Mouse (Mus musculus): ENCODE measurements at regions not wholly inside any gene's neighbourhood (a gene's known extent, or its start where the extent isn't known, plus 50 kb on each side); places are given as distances from the start of the nearest gene placed in this dataset.
"Not testable (repeated sequence)": the region's sequence is repeated elsewhere in the genome, so short reads cannot be mapped to it uniquely, and the experiment has no call there.

DNA sequence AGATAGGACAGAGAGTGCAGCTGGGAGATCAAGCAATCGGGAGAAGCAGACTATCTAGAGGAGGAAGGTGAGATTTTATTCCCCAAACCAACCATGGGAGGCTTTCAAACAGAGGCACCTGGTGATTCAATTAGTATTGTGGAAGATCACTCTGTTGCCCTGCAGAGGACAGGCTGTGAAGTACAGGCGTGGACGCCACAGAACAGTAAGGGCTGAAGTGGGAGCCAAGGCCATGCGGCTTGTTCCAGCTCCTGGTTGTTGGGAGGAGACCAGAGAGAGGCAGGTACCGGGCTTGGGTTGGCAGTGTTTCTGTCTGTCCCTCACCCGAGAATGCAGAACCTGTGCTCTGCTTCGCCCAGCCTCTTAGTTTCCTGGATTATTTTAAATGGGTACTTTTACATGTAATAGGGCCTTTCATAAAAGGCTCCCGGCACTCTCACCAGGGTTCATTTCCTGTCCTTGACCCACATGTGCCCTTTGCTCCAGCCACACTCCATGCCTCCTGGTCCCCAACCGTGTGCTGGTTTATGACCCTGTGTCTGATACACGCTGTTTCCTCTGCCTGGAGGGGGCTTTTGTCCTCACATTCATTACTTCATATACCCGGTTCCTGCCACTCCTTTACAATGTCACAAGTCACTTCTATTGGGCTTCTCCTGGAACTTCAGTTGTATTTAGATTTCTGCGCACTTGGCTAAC is 58.3 kb downstream of the Vcpkmt start:
- no peak for DNase-seq (ENCODE audit: low read depth, low spot score)

DNA sequence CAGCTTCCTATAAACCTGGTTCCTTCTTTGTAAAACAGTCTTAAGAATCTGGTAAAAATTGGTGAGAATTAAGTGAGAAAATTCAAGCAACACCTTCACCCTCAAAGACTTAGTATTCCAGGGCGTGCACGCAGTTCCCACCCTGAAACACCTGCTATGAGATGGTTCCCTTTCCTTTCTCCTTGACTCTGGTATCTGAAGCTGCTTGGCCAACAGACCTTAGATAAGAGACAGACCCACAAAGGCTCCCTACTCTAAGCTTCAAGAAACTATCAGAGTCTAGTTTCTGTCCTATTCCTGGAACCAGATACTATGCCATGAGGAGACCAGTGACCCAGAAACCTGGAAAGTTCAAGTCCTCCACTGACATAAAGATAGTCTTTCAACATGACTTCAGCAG is 63.0 kb downstream of the Vcpkmt start:
- DNase-seq (ENCODE audit: low read depth, low spot score): no peak

DNA sequence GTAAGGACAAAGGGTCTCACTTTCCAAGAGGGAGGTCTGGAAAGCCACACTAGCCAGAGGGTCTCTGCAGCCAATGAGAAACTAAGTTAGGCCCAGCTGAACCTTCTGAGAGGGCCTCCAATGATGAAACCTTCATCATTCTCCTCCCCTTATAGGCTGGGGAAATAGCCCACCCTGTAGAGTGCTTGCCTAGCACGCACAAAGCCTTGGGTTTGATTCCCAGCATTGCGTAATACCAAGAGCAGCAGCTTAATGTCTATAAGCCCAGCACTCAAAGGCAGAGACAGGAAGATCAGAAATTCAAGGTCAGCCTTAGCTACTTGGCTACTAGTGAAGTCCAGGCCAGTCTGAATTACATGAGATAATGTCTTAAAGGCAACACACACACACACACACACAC is 63.8 kb downstream of the Vcpkmt start:
- no peak for DNase-seq (ENCODE audit: low read depth, low spot score)

DNA sequence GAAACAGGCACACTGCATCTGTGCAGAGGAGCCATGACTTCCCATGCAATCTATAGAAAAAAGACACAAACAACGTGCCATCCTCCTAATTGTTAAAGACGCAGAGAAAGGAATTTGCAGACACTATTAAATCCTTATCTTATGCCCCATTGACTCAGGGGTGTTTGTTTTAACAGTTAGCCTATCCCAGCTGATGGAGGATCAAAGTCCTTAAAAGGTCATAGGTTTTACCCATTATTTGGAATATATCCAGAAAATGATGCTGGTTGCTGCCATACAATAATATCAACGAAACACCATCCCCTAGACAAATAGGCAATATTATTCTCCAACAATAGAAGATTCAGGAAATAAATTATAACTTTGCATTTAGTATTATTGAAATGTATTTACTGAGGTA is 65.2 kb downstream of the Vcpkmt start:
- DNase-seq (ENCODE audit: low read depth, low spot score): no peak

DNA sequence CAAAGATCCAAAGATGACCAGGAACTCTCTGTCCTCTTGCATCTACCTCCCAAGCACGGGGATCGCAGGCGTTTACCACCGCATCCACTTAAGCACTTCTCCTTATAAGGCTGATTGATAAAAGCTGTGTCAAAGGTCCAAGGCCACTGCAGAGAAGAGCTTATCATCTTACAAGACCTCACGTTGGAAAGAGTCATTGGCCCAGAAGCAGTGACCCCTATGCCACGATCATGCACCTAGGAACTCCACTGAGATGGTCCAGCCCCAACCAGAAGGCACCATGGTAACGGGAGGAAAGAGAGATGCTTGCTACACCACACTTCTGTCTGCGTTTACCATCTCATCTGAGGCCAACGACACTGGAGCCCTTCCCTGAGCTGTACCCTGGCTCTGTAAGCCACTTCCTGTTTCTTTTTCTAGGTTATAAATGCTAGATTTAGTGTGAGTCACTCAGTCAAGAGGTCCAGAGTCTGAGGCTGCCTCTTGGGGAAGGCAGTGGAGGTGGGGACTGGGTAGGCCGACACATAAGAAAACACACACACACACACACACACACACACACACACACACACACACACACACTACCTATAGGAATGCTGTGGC is 66.4 kb downstream of the Vcpkmt start:
- peak; percentile 74 for DNase-seq (ENCODE audit: low read depth, low spot score)

DNA sequence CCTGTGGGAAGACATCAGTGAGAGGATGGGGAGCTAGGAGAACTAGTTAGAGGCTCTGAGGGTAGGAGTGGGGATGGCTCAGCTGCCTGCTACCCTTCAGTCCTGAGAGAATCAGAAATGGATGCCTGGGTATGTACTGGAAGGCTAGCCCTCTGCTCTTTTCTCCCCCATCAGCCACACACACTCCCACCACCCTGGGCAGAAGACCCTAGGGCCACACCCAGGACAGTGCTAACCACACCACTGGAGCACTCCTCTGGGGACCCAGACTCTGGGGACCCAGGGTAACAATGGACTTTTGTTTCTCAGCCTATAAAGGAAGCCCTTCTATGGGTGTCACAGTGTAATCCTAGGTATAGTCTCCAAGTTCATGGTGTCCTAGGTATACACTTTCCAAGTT is 67.0 kb downstream of the Vcpkmt start:
- no peak for DNase-seq (ENCODE audit: low read depth, low spot score)

DNA sequence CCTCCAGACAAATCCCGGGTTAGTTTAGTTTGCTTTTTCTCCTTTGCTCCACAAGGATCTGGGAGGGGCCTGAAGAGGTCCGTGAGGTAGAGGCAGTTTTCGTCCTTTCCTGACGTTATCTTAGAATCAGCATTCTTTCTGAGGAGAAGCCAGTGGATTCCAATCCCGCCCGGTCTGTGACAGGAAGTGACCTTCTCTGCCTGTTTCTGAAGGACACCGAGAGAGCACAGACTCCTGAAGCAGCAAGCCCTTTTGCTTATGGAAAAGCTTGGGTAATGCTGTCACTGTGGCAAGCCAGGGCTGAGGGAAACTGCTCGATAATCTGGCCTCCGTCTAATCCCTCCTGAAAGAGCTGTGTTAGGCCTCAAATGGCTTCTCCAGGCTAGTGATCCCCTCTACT is 67.7 kb downstream of the Vcpkmt start:
- no peak for DNase-seq (ENCODE audit: low read depth, low spot score)

DNA sequence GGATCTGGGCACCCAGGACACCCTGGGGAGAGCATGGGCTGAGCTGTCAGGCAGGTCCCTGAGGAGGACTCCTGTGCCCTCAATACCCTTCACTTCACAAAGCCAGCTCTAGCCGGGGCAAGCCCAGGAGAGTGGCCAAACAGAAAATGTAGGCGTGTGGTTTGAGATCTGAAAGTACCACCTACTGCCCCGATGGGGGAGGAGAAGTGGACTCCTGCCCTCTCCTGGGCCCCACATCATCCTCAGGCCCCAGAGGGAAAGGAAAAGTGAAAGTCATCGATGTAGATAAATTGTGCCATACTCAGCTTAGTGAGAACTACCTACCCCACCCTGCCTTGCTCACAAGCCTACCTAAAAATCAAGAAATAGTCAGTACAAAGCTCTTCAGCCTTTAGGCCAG is 69.7 kb downstream of the Vcpkmt start:
- peak; percentile 72 for DNase-seq (ENCODE audit: low read depth, low spot score)

DNA sequence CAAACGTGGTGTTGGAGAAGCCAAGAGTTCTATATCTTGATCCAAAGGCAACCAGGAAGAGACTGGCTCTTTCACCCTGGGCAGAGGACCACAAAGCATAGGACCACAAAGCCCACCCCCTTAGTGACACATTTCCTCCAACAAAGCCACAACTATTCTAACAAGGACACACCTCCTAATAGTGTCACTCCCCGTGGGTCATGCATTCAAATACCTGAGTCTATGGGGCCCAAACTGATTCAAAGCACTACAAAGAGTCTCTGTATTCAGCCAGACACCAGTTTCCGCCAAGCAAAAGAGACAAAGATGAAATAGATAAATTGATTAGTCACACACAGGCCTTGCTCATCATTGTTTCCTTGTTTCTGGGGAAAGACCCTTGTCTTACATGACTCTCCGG is 72.1 kb downstream of the Vcpkmt start:
- DNase-seq (ENCODE audit: low read depth, low spot score): no peak

DNA sequence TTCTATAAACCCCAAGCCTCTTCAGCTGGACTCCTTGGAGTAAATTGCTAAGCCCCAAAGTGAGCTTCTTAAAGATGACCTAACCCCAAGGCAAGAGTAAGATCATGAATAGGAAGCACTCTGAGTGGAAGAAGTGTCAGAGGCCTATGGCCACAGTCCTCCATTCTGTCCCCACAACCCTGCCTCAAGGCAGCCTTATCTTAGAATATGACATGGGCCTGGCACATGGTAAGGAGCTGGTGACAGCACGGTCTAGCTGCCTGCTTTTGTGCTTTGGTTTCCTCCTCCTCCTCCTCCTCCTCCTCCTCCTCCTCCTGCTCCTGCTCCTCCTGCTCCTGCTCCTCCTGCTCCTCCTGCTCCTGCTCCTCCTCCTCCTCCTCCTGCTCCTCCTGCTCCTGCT is 73.6 kb downstream of the Vcpkmt start:
- DNase-seq (ENCODE audit: low read depth, low spot score): not testable (repeated sequence)

DNA sequence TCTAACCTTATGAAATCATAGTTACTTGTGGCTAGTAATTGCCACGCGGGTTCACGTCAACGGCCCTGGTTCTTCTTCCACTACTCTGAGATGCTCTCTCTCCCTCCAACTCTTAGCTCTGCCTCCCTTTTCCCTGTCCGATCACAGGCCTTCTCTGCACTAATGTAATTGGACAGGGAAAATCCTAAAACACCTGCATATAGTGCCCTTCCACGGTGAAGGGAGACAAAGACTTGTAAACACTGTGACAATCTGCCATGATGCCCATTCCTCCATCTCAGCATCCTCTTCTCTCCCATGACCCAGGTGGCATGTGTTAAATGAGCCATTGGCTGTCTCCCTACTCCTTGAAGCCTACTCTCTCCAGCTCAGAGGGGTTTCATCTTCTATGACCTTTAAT is 74.9 kb downstream of the Vcpkmt start:
- DNase-seq (ENCODE audit: low read depth, low spot score): no peak

DNA sequence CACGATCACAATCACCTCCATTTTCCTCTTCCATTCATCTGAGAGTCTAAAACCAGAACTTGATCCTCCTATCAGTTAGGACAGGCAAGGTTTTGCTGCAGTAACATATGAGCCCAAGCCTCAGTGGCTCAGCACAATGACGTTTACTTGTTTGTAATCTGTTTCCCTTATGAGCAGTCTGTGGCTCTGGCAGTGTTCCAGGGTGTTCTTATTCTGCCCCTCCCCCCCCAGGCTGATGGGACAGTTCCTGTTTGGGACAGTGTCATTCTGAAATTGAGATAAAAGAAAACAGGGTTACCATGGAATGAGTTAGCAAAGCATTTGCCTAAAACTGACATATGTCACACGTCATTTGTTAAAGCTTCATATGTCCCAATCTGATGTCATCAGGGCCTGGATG is 75.5 kb downstream of the Vcpkmt start:
- DNase-seq (ENCODE audit: low read depth, low spot score): no peak

DNA sequence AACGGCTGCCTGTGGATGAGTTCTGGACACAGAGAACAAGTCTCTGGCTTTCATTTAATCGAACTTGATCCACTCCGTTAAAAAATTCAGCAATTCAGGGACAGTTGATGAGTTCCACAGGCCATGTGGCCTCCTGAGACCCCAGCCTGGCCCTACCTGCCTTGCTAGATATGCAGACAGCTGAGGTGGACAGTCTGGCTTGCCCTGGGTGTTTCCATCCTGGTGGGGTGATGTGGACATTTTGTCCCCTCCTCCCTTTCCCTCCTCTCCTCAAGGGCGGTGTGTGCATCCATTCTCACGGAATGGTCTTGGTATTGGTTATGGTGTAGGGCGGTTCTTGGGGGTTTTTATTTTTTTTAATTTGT is 80.1 kb downstream of the Vcpkmt start:
- no peak for DNase-seq (ENCODE audit: low read depth, low spot score)

DNA sequence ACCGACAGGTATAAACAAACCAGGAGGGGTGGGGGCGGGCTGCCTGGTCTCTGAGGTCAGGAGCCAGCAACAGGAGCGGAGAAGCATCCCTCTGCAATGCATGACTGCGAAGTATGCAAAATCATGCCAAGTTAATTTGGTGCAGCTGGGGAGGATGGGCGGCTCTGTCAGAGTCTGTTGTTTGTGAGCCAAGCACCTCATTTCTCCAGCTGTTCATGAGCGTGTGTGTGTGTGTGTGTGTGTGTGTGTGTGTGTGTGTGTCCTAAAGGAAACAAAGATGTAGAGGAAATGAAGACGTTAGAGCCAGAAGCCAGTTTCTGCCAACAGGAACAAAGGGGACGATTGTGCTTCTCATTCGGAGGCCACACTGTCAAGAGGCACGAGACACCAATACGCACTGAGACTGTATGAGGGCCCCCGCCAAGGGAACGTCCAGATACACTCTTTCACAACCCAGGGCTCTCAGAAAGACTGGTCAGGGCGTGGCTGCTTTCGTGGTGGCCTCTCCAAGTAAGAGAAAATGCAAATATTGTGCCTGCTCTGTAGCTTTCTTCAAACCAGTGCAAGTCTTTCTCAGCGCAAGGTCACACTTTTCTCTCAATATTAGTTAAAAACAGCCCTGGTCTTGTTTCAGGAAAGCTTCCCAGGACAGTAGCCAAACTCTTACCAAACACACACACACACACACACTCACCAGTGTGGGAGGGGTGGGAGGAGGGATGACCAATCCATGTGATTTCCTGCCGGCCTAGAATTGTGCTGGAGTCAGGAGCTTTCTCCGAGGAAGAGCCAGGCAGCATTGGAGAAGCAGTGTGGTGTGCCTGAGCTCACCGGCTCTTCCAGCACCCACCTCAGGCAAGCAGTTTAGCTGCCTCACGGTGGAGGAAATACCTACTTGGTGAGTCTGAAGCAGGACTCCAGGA is 80.8 kb downstream of the Vcpkmt start:
- peak; percentile 93 for DNase-seq (ENCODE audit: low read depth, low spot score)

DNA sequence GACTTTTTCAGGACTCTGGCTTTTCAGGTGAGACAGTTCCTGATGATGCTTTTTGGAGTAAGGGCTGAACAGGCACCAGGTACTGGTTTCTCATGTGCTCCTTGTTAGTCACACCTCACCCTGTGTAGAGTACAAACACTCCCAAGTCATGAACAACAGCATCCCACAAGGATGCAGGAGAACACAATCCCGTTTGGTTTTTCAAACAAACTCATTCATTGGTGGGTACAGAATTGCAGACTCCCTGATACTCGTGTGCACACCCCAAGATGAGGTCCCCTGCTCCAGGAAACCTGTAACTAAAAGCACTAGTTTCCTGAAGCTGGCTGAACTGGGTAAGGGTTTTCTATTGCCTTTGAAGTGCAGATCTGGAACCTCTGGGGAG is 81.5 kb downstream of the Vcpkmt start:
- DNase-seq (ENCODE audit: low read depth, low spot score): no peak

DNA sequence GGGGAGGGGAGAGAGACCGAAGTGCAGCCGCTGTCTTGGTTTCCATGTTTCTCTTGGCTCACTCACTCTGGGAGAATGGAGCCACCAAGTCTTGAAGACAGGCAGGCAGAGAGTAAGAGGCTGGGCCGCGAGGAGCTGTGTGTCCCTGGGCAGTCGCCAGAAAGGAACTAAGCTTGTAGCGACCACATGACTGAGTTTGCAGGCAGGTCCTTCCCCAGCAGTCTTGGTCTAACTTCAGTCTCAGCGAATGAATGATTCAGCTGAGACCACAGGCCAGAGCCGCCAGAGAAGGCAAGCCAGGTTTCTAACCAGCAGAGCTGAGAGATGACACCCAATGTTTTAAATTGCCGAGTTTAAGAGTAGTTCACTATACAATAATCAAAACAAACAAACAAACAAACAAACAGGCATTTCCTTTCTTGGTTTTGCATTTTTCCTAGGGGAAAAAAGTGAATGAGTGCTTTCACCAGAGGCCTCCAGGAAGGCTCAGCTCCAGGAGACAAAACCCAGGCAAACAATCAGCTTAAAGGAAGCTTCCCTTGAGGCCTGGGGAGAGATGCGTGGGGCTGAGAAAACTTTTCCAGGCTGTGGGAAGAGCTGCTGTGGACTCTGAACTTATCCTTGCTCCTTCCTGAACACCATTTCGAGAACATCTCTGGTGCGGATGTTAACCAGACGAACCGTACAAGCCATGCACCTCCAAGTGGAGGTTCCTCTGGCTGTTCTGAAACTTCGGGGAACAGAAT is 82.1 kb downstream of the Vcpkmt start:
- DNase-seq (ENCODE audit: low read depth, low spot score): peak; percentile 64

DNA sequence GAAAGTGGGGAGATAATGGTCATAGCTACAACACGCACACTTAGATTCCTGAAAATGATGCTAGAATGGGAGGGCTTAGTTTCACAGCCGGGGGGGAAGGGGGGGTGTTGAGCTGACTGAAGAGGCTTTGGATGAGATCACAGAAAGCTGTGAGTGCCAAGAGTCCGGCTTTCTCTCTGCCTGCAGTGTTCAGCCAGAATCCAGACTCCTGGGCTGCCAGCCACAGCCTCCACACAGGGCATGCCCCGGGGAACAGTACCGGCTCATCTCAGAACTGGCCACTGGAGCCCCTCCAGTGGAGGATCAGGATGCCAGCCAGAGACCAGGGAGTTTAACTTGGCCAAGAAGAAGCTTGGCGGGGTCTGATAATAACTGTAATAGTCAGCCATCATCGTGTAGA is 85.7 kb downstream of the Vcpkmt start:
- DNase-seq (ENCODE audit: low read depth, low spot score): no peak

DNA sequence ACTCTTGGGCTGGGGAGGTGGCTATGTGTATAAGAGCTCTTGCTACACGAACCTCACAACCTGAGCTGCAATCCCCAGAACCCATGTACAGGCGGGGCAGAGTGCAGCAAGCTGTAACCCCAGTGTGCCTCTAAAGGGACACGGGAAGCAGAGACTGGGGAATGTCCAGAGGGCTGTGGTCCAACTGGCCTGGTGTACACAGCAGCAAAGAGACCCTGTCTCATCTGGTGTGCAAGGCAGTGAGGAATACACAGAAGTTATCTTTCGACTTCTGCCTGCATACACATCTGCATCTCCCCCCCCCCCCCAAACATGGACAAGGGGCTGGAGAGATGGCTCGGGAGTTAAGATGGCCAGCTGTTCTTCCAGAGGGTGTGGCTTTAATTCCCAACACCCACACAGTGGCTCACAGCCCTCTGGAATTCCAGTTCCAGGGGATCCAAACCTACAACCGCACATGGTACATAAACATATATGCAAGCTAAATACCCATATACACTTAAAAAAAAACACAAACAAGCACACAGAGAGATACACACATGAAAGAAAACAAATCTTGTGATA is 86.4 kb downstream of the Vcpkmt start:
- no peak for DNase-seq (ENCODE audit: low read depth, low spot score)

DNA sequence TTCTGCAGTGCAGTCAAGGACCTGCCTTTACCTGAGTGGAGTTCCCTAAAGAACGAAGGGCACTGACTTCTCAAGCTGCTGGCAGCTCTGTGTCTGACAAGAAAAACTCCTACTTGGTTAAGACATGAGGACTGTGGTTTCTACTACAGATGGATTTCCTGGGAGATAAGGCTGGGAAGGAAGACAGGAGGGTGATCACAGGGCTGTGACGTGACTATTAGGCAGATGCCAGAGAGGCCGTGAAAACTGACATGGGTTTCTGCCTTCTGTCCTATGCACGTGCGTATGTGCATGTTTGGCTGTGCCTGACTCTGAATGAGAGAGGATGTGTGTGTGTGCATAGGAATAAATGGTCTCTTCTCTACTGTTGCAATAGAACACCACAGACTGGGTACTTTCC is 87.1 kb downstream of the Vcpkmt start:
- no peak for DNase-seq (ENCODE audit: low read depth, low spot score)

DNA sequence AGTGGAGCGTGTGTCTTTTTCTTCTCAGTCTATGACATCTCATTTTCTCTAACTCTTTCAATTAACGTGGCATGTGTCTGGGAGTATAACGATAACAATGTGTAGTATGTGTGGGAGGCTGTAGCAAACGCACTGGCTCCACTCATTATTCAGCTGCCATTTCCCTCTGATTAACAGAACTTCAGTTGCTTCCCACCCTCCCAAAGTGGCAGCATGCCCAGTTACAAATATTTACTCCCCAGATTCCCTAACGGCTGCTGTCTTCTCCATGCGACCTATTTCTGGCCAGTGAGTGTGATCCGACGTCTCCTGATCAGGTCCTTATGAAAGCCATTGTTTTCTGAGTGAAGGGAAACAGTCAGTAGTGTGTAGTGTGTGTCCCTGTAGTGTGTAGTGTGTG is 88.2 kb downstream of the Vcpkmt start:
- DNase-seq (ENCODE audit: low read depth, low spot score): no peak

DNA sequence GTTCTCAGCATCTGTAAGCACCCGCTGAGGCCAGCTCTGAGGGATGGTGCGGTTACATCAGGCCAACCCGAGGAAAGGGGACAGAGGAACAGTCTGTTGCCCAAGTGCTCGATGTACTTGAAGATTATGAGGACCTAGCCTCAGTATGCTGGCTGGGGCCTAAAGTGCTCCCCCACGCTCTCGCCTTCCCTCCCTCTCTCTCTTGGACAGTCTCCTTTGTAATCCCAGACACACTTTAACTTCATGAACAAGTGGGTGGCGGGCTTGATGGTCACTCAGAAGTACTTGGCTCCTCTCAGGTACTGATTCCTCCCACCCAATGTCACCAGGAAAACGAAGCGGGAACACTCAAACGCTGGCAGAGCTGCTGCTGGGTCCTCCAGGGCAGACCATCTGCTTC is 93.1 kb downstream of the Vcpkmt start:
- no peak for DNase-seq (ENCODE audit: low read depth, low spot score)

DNA sequence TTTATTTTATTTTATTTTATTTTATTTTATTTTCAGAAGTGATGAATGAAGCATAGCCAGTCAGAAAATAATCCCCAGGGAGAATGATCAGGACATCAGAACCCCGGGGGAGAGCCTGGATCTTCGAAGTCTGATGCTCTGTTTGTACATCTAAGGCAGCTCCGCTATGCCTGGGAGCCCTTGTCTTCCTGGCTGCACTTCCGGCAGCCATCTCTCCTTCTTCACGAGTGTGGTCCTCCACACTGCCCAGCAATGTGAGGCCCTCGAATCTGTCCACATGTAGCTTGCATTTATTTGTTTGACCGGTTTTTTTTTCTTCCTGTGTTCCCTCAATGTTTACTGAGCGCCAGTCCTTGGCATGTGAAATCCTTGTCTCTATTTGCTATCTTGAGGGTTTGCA is 95.9 kb downstream of the Vcpkmt start:
- DNase-seq (ENCODE audit: low read depth, low spot score): no peak
